Mouse (Mus musculus) Patski (cell line): ENCODE results near the gene Prex1. TPM values are rescaled to one million over a fixed set of nuclear protein-coding genes. Genes with fewer than 3 reads are reported as not detected.
"Not testable (repeated sequence)": the region's sequence is repeated elsewhere in the genome, so short reads cannot be mapped to it uniquely, and the experiment has no call there.

Experiments
- ATAC-seq: fragments of 100-300 bp; one replicate; pipeline ENCODE4 v1.8.0; 2021
- CTCF ChIA-PET: fragments of 350-600 bp; sonication (Branson Sonifier 250); formaldehyde crosslinking; loops from one replicate; lab custom pipeline; 2022; ENCODE audit warnings: inconsistent platforms; lab: Charles Lee
- POLR2A ChIA-PET: fragments of 350-600 bp; sonication (Branson Sonifier 250); formaldehyde crosslinking; loops from one replicate; lab custom pipeline; 2022; ENCODE audit warnings: antibody characterized with exemption, inconsistent platforms; lab: Charles Lee
- DNase-seq: peaks from one replicate; pipeline ENCODE4 v3.0.0-alpha.2; 2011; ENCODE audit warnings: low read depth, low spot score
- H3K27me3 ChIP-seq: fragments of 371-371 bp; one replicate; pipeline ENCODE4 v1.5.1; 2021
- CTCF ChIP-seq: fragments of 100-300 bp; IDR thresholded peaks from one replicate; pipeline ENCODE4 v1.5.1; 2021
- in situ Hi-C: fragments of 300-500 bp; cut with MboI; formaldehyde crosslinking; loops from 3 replicates; pipeline ENCODE4 v1.11.1; 2018; ENCODE audit warnings: low pct_unique_long_range_greater_than_20kb, mixed read lengths
- polyA plus RNA-seq: library from polyadenylated mRNA; unstranded; gene quantifications from one replicate; pipeline ENCODE4 v1.2.3, GENCODE M21; 2021

Gene Prex1
- polyA plus RNA-seq, 1 experiment from 2014 or later: 3.9 TPM

DNA sequence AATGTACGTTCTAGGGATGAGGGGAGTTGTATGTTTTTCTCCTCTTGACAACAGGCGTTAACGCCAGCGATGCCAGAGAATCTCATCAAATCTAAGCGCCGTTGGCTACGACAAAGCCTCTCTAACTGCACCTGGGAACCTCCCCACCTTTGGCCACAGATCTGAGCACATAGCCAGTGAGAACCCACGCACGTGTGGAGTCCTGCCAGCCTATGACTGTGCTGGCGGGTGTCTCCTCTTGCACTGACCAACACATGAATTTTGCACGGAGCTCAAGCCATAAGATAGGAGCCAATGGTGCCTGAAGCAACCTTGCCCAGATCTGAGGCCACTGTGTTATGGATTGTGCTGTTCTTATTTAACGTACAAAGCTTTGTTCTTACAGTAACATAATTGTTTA, 193.1 kb downstream of the Prex1 start:
- in situ Hi-C loops: no loop called here
- TF ChIP-seq CTCF: no peak
- H3K27me3 ChIP-seq: no peaks in the 10 kb centered on the region
- no peak for DNase-seq
- CTCF ChIA-PET: no interaction called here
- POLR2A ChIA-PET: no interaction called here
- no peak for ATAC-seq

GRCm38 (mm10) chr2:166517392-166518174, 196.0 kb downstream of the Prex1 start:
- in situ Hi-C loops, POLR2A ChIA-PET, ATAC-seq, H3K27me3 ChIP-seq, CTCF ChIA-PET: not testable (repeated sequence)
- DNase-seq: peak; percentile 19

GRCm38 (mm10) chr2:166516818-166517353, 196.7 kb downstream of the Prex1 start:
- POLR2A ChIA-PET: no interaction called here

More at GRCm38 (mm10) chr2:166516818-166517353, 196.7 kb downstream of the Prex1 start:
- ATAC-seq (no peak), DNase-seq (no peak)
- no peaks in the 10 kb centered on the region for H3K27me3 ChIP-seq
- CTCF ChIA-PET: no interaction called here
- in situ Hi-C loops: no loop called here
- no peak for TF ChIP-seq CTCF

Other genes starting within 250 kb of the Prex1 start
- gene Trp53rkb, start 78.7 kb upstream of the Prex1 start, polyA plus RNA-seq: 5.2 TPM
- gene Arfgef2, start 91.8 kb upstream of the Prex1 start, polyA plus RNA-seq: 34.1 TPM
- gene Cse1l, start 192.2 kb upstream of the Prex1 start, polyA plus RNA-seq: 71.6 TPM